Mouse (Mus musculus) limb, embryonic 14.5 days (tissue): ENCODE measurements around the gene Gja6. TPM values are rescaled to one million over a fixed set of nuclear protein-coding genes. Genes with fewer than 3 reads are reported as not detected.

Source experiments
- ATAC-seq: fragments of 200-750 bp; cut with Nextera tagmentation; 2 replicates; pipeline ENCODE4 v1.8.0; 2017; ENCODE audit warnings: low read depth, moderate number of reproducible peaks, moderate TSS enrichment; ENCODE audit not compliant: low FRiP score
- DNase-seq: peaks from one replicate; pipeline ENCODE4 v3.0.0-alpha.2; 2015; ENCODE audit warnings: low spot score
- H3K27ac ChIP-seq: fragments of 300-500 bp; sonication (generic); replicated peaks from 2 replicates; pipeline ENCODE4 v1.5.1; 2014; ENCODE audit warnings: low read depth, mild to moderate bottlenecking, low read length, moderate library complexity, mixed read lengths
- H3K27me3 ChIP-seq: fragments of 300-500 bp; sonication (generic); 2 replicates; pipeline ENCODE4 v1.6.1; 2014; ENCODE audit warnings: low read length, mixed read lengths; ENCODE audit not compliant: control insufficient read depth, insufficient read depth
- H3K36me3 ChIP-seq: fragments of 300-500 bp; sonication (generic); 2 replicates; pipeline ENCODE4 v1.6.1; 2014; ENCODE audit warnings: mild to moderate bottlenecking, low read length, moderate library complexity, mixed read lengths; ENCODE audit not compliant: control insufficient read depth, insufficient read depth
- H3K4me1 ChIP-seq: fragments of 300-500 bp; sonication (generic); 2 replicates; pipeline ENCODE4 v1.6.1; 2014; ENCODE audit warnings: antibody characterized with exemption, low read length, mixed read lengths; ENCODE audit not compliant: control insufficient read depth, insufficient read depth
- H3K4me2 ChIP-seq: fragments of 300-500 bp; sonication (generic); replicated peaks from 2 replicates; pipeline ENCODE4 v1.6.1; 2014; ENCODE audit warnings: low read depth, mild to moderate bottlenecking, low read length, moderate library complexity; ENCODE audit not compliant: severe bottlenecking
- H3K4me3 ChIP-seq: fragments of 300-500 bp; sonication (generic); replicated peaks from 2 replicates; pipeline ENCODE4 v1.5.1; 2014; ENCODE audit warnings: low read length
- H3K9ac ChIP-seq: fragments of 300-500 bp; sonication (generic); 2 replicates; pipeline ENCODE4 v1.6.1; 2014; ENCODE audit warnings: mild to moderate bottlenecking, low read depth, low read length, moderate library complexity; ENCODE audit not compliant: severe bottlenecking
- H3K9me3 ChIP-seq: fragments of 300-500 bp; sonication (generic); 2 replicates; pipeline ENCODE4 v1.6.1; 2016; ENCODE audit warnings: low read length; ENCODE audit not compliant: control insufficient read depth
- POLR2A ChIP-seq: fragments of 200-500 bp; IDR thresholded peaks from 2 replicates; pipeline ENCODE4 v1.8.0; 2012; ENCODE audit warnings: inconsistent platforms, mild to moderate bottlenecking, moderate library complexity, borderline replicate concordance; ENCODE audit not compliant: insufficient read depth, insufficient read length; ENCODE audit errors: extremely low read depth
- WGBS: fragments of 180-500 bp; shearing (Covaris S2); extraction: QIAGEN DNeasy Blood & Tissue Kit; methylation state at CpG from one replicate; pipeline ENCODE4 v1.1.7; 2014; 5-methylcytosine and 5-hydroxymethylcytosine counted together
- polyA plus RNA-seq, 2 experiments: library from polyadenylated mRNA; depleted of rRNA in 1 of 2; stranded (reverse) in 1 of 2; unstranded in 1 of 2; fragments of >200 nt; fragmentation: Nextera tagmentation in 1 of 2; extraction: Ambion mirVana in 1 of 2; gene quantifications; 2 replicates each; pipeline versions ENCODE4 v1.2.1 to v1.2.3; 2012 to 2014

Gja6 gene
- polyA plus RNA-seq, 2 experiments = 0.21 to 0.29 TPM

GRCm38 (mm10) chrX:160919022-160919637, 12.3 kb upstream of the Gja6 start:
- ATAC-seq = no peak

DNA sequence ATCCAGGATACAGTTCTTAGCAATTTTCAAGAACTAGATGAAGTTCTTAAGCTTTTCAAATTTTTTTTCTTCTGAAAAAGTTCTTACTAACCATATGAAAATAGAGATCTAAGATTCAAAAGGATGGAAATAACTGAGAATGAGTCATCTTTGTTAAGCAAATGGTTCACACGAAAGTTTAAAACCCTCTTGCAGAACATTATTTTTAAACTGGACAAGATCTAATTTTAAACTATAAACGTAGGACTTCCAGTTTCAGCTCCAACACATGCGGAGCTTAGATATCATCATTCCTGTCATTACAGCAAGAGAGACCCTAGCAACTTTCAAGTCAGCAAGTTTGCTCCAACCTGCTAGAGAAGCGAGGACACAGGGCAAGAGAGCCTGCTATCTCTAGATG, 375 bp downstream of the Gja6 start:
- Histone ChIP-seq H3K4me2 (no peak overlapping the region), H3K27me3 (no peaks in the 10 kb centered on the region), H3K27ac (no peak overlapping the region), H3K9me3 (no peaks in the 10 kb centered on the region), H3K4me3 (no peak overlapping the region), H3K9ac (no peak overlapping the region), H3K36me3 (no peaks in the 10 kb centered on the region), H3K4me1 (no peaks in the 10 kb centered on the region)
- WGBS = 82% methylated on average over 4 of the region's 4 CpGs
- no peak for DNase-seq
- TF ChIP-seq POLR2A = no peak
- no peak for ATAC-seq

More at GRCm38 (mm10) chrX:160919022-160919637, 12.3 kb upstream of the Gja6 start:
- no peak for DNase-seq
- Histone ChIP-seq H3K4me2 (no peak overlapping the region), H3K4me3 (no peak overlapping the region), H3K9me3 (no peaks in the 10 kb centered on the region), H3K9ac (no peak overlapping the region), H3K27me3 (no peaks in the 10 kb centered on the region), H3K4me1 (no peaks in the 10 kb centered on the region), H3K27ac (no peak overlapping the region), H3K36me3 (no peaks in the 10 kb centered on the region)
- WGBS = 88% methylated on average over 3 of the region's 3 CpGs
- no peak for TF ChIP-seq POLR2A

- Histone ChIP-seq H3K4me3 (no peak overlapping the region), H3K4me1 (no peaks in the 10 kb centered on the region), H3K9me3 (no peaks in the 10 kb centered on the region), H3K27ac (no peak overlapping the region), H3K9ac (no peak overlapping the region), H3K27me3 (no peaks in the 10 kb centered on the region), H3K4me2 (no peak overlapping the region), H3K36me3 (no peaks in the 10 kb centered on the region)
- no peak for ATAC-seq
- 60% methylated on average over 4 of the region's 4 CpGs for WGBS
- TF ChIP-seq POLR2A = no peak
- no peak for DNase-seq
Measured at GRCm38 (mm10) chrX:160905913-160906312, 939 bp downstream of the Gja6 start.

DNA sequence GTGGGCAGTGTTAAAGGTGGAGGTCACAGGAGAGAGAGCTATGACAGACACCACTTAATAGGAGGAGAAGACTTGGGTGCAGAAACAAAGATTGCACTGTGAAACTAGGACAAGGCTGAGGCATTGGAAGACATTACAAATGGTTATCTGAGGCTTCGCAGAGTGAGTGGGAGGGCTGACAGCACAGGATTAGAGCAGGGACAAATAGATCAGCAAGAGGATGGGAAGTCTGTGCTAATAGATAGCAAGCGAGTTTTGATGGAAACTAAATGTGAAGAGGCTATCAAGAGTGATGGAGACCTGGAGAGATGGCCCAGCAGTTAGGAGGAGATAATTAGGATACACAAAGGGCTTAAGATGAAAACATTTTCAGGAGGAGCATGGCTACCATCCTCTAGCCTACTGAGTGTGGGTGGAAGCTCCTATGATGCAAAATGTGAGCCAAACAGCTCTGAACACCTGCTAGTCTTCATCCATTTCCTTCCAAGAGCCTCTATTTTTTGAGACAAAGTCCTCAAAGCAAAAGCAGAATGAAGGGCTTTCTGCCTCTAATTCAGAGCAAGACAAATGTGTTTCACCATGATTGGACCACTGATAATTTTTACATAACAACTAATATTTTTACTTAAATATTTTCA, 1.7 kb downstream of the Gja6 start:
- Histone ChIP-seq H3K9ac (no peak overlapping the region), H3K9me3 (no peaks in the 10 kb centered on the region), H3K27ac (no peak overlapping the region), H3K4me2 (no peak overlapping the region), H3K36me3 (no peaks in the 10 kb centered on the region), H3K4me1 (no peaks in the 10 kb centered on the region), H3K4me3 (no peak overlapping the region), H3K27me3 (no peaks in the 10 kb centered on the region)
- DNase-seq (no peak), ATAC-seq (no peak)
- WGBS = 79% methylated on average over 2 of the region's 2 CpGs
- no peak for TF ChIP-seq POLR2A

- no peak overlapping the region for H3K4me3 ChIP-seq
- TF ChIP-seq POLR2A = no peak
- H3K27ac ChIP-seq = no peak overlapping the region
- H3K4me1 ChIP-seq = no peaks in the 10 kb centered on the region
- no peaks in the 10 kb centered on the region for H3K9me3 ChIP-seq
- no peak overlapping the region for H3K9ac ChIP-seq
- ATAC-seq (no peak), DNase-seq (no peak)
- no peak overlapping the region for H3K4me2 ChIP-seq
- H3K36me3 ChIP-seq = no peaks in the 10 kb centered on the region
- no peaks in the 10 kb centered on the region for H3K27me3 ChIP-seq
- 95% methylated on average over 2 of the region's 2 CpGs for WGBS
Measured at GRCm38 (mm10) chrX:160901118-160901517, 5.7 kb downstream of the Gja6 start.
